Mouse (Mus musculus) embryonic stem cell, embryonic (primary cell): ENCODE measurements at regions not wholly inside any gene's neighbourhood (a gene's known extent, or its start where the extent isn't known, plus 50 kb on each side); places are given as distances from the start of the nearest gene placed in this dataset.

Experiments used
- CTCF ChIA-PET, 4 experiments: fragments of 300-600 bp in 2 of 4; fragments of 350-600 bp in 2 of 4; sonication (Branson Sonifier 250); formaldehyde crosslinking; loops; one replicate each; lab custom pipeline; 2022; ENCODE audit warnings: inconsistent platforms in 2 of 4; lab: Charles Lee
- POLR2A ChIA-PET, 4 experiments: fragments of 300-600 bp in 2 of 4; fragments of 350-600 bp in 2 of 4; sonication (Branson Sonifier 250); formaldehyde crosslinking; loops; one replicate each; lab custom pipeline; 2022; ENCODE audit warnings: antibody characterized with exemption in 4 of 4, inconsistent platforms in 1 of 4; lab: Charles Lee

DNA sequence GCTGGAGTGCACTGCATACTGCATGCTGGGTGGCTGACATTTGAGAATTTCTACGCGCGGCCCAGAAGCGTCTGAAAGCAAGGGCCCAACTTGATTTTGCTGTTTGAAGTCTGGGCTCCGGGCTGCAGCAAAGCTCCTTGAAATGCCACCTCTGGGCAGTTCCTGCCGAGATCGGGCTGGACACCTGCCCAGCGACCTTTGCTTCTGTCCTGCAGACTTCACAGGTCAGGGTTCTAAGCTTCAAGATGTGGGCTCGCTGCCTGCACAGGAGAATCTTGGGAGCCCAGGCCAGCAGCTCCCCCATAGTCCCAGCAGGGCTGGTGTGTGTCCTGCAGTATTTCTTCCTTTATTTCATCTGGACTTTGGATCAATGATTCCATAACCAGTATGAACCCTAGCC is 57.1 kb upstream of the A230072I06Rik start:
- ChIA-PET CTCF (interaction anchor here in 1 of 4 experiments (1.0 kb wide), 1 partner anchor 29 kb away, joined by 3 read pairs; no protein-coding TSS in a partner anchor), POLR2A (interaction anchor here in 1 of 4 experiments (1.7 kb wide), 1 partner anchor 19 kb away, joined by 5 read pairs; no protein-coding TSS in a partner anchor)

DNA sequence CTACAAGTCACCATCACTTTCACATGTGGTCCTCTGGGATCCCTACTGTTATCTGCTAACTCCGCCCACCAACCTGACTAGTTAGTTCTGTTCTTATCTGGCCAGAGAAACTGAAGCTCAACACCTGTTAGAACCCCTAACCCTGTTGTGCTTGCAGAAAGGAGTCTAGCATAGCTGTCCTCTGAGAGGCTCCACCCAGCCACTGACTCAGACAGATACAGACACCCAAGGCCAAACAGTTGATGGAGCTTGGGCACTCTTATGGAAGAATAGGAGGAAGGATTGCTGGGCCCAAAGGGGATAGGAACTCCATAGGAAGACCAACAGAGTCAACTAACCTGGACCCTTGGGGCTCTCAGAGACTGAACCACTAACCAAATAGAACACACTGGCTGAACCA is 55.2 kb upstream of the A230072I06Rik start:
- ChIA-PET POLR2A (interaction anchor here in 1 of 4 experiments (0.7 kb wide), 1 partner anchor 242 kb away, joined by 3 read pairs; no protein-coding TSS in a partner anchor), CTCF (no interaction called here)
